Mouse (Mus musculus) kidney, embryonic 15.5 days (tissue): ENCODE results near the gene Olfr790. TPM values are rescaled to one million over a fixed set of nuclear protein-coding genes. Genes with fewer than 3 reads are reported as not detected.

Source experiments
- ATAC-seq: fragments of 200-750 bp; cut with Nextera tagmentation; replicated peaks from 2 replicates; pipeline ENCODE4 v1.8.0; 2017; ENCODE audit warnings: moderate TSS enrichment; ENCODE audit not compliant: low FRiP score
- H3K27ac ChIP-seq: fragments of 300-500 bp; sonication (generic); 2 replicates; pipeline ENCODE4 v1.5.1; 2015; ENCODE audit warnings: mild to moderate bottlenecking, inconsistent platforms
- H3K27me3 ChIP-seq: fragments of 300-500 bp; sonication (generic); 2 replicates; pipeline ENCODE4 v1.6.1; 2015; ENCODE audit warnings: inconsistent platforms
- H3K36me3 ChIP-seq: fragments of 300-500 bp; sonication (generic); 2 replicates; pipeline ENCODE4 v1.6.1; 2015; ENCODE audit warnings: inconsistent platforms
- H3K4me1 ChIP-seq: fragments of 300-500 bp; sonication (generic); 2 replicates; pipeline ENCODE4 v1.6.1; 2015; ENCODE audit warnings: inconsistent platforms
- H3K4me2 ChIP-seq: fragments of 300-500 bp; sonication (generic); 2 replicates; pipeline ENCODE4 v1.6.1; 2015; ENCODE audit warnings: moderate library complexity, mild to moderate bottlenecking, inconsistent platforms
- H3K4me3 ChIP-seq: fragments of 300-500 bp; sonication (generic); replicated peaks from 2 replicates; pipeline ENCODE4 v1.5.1; 2015; ENCODE audit warnings: mild to moderate bottlenecking, inconsistent platforms
- H3K9ac ChIP-seq: fragments of 300-500 bp; sonication (generic); 2 replicates; pipeline ENCODE4 v1.6.1; 2015; ENCODE audit warnings: mild to moderate bottlenecking, inconsistent platforms
- H3K9me3 ChIP-seq: fragments of 300-500 bp; sonication (generic); replicated peaks from 2 replicates; pipeline ENCODE4 v1.6.1; 2016; ENCODE audit warnings: inconsistent platforms
- WGBS: fragments of 180-500 bp; shearing (Covaris S2); methylation state at CpG from one replicate; pipeline ENCODE4 v1.1.7; 2015; ENCODE audit warnings: mixed read lengths; 5-methylcytosine and 5-hydroxymethylcytosine counted together
- polyA plus RNA-seq: library from polyadenylated mRNA; unstranded; fragments of >200 nt; fragmentation: Nextera tagmentation; extraction: Ambion mirVana; gene quantifications from 2 replicates; pipeline ENCODE4 v1.2.1, GENCODE M21; 2015

Gene Olfr790
- polyA plus RNA-seq = not detected in 2 replicates

DNA sequence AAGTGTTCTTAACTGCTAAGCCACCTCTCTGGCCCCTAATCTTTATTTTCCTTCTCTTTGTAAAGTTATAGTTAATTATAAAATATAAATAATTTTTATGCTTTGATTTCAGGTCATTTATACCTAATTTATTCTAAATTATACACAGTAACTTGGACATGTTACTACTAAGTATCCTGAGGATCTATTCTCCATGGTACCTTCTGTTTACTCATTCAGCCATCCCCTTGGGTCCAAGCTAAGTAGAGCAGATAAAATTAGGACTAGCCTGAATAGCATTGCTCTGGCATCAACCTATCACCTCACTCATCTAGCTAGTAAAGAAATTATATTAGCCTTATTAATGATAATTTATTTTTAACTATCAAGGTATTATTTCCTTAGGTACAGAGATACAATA is at the start of gene Olfr790:
TSS of gene Olfr790 (plus strand) at position 301 of the 400 bp plus-strand sequence.
- H3K27me3 ChIP-seq = no peaks in the 10 kb centered on the region
- H3K4me3 ChIP-seq = no peak within 1 kb of the TSS
- ATAC-seq = no peak
- H3K4me1 ChIP-seq = no peaks in the 10 kb centered on the region
- no peaks in the 10 kb centered on the region for H3K9me3 ChIP-seq
- H3K27ac ChIP-seq = no peak within 1 kb of the TSS
- H3K9ac ChIP-seq = no peak within 1 kb of the TSS
- no peaks in the 10 kb centered on the region for H3K36me3 ChIP-seq
- no peak within 1 kb of the TSS for H3K4me2 ChIP-seq

GRCm38 (mm10) chr10:129461562-129461961 is 36.7 kb upstream of the Olfr790 start, which contains the start of gene Olfr787:
Gene Olfr787, plus strand, starts transcription at chr10:129461862.
- H3K36me3 ChIP-seq = no peaks in the 10 kb centered on the region
- ATAC-seq = no peak

GRCm38 (mm10) chr10:129470698-129471097 is 27.6 kb upstream of the Olfr790 start, which contains the start of gene Olfr788:
Gene Olfr788, plus strand, starts transcription at chr10:129470998.
- Histone ChIP-seq H3K4me3 (no peak within 1 kb of the TSS), H3K4me1 (no peaks in the 10 kb centered on the region), H3K27ac (no peak within 1 kb of the TSS), H3K27me3 (no peaks in the 10 kb centered on the region), H3K4me2 (no peak within 1 kb of the TSS), H3K9me3 (no peaks in the 10 kb centered on the region), H3K9ac (no peak within 1 kb of the TSS), H3K36me3 (no peaks in the 10 kb centered on the region)
- no peak for ATAC-seq

More at GRCm38 (mm10) chr10:129461562-129461961, 36.7 kb upstream of the Olfr790 start, which contains the start of gene Olfr787:
- Histone ChIP-seq H3K4me2 (no peak within 1 kb of the TSS), H3K9me3 (no peaks in the 10 kb centered on the region), H3K4me1 (no peaks in the 10 kb centered on the region), H3K9ac (no peak within 1 kb of the TSS), H3K27me3 (no peaks in the 10 kb centered on the region), H3K4me3 (no peak within 1 kb of the TSS), H3K27ac (no peak within 1 kb of the TSS)
- 83% methylated on average over 3 of the region's 3 CpGs for WGBS

DNA sequence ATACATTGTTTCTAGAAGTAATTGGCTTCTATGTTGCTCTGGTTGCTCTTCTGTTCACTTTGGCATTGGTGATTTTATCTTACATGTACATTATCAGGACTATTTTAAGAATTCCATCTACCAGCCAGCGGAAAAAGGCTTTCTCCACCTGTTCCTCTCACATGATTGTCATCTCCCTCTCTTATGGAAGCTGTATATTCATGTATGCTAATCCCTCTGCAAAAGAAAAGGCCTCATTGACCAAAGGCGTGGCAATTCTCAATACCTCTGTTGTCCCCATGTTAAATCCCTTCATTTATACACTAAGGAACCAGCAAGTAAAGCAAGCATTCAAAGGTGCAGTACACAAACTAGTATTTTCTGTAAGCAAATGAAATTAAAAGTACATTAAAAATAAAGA is 25.0 kb upstream of the Olfr790 start:
- Histone ChIP-seq H3K9me3 (no peaks in the 10 kb centered on the region), H3K4me3 (no peak overlapping the region), H3K36me3 (no peaks in the 10 kb centered on the region), H3K9ac (no peak overlapping the region), H3K27ac (no peak overlapping the region), H3K4me2 (no peak overlapping the region), H3K27me3 (no peaks in the 10 kb centered on the region), H3K4me1 (no peaks in the 10 kb centered on the region)
- ATAC-seq = no peak
- 72% methylated on average over 2 of the region's 2 CpGs for WGBS

DNA sequence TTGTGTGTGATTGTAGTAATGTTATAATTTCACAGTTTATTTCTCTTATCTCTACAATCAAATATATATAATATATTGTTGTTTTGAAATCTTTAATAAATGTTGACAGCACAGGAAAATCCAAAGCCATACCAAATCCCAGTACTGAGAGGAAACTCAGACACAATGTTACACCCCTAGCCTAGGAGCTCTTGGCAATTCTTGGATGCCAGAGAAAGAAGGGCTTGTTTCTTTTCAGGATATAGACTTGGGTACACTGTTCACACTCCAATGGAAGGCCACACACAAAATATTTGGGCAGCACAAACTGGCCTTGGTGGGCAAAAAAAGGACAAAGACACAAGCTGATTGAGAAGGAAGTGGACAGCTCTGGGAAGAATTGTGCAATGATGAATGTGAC is 24.6 kb upstream of the Olfr790 start:
- Histone ChIP-seq H3K27ac (no peak overlapping the region), H3K36me3 (no peaks in the 10 kb centered on the region), H3K9ac (no peak overlapping the region), H3K27me3 (no peaks in the 10 kb centered on the region), H3K9me3 (no peaks in the 10 kb centered on the region), H3K4me3 (no peak overlapping the region), H3K4me2 (no peak overlapping the region), H3K4me1 (no peaks in the 10 kb centered on the region)
- ATAC-seq = no peak

DNA sequence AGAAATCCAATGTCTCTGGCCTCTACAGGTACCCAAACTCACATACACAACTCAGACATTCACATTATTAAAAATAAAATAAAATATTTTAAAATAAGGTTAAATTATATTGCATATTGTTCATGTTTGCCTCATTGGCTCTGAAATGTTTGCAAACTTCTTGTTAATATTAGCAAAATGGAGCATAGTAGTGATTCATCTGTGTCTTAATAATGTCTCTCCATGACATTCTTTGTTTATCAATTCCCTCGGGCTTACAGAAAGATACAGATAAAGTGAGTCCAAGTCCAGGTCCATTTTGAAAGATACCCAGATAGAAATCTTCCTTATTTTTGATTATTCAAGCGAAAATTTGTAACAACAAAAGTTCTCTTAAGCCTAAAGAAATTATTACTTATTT is 13.8 kb upstream of the Olfr790 start, which contains the start of gene Olfr789:
TSS of gene Olfr789 (plus strand) at position 301 of the 400 bp plus-strand sequence.
- no peak within 1 kb of the TSS for H3K4me2 ChIP-seq
- no peak within 1 kb of the TSS for H3K9ac ChIP-seq
- no peak for ATAC-seq
- no peaks in the 10 kb centered on the region for H3K36me3 ChIP-seq
- H3K4me3 ChIP-seq = no peak within 1 kb of the TSS
- no peaks in the 10 kb centered on the region for H3K4me1 ChIP-seq
- no peak within 1 kb of the TSS for H3K27ac ChIP-seq
- 77% methylated on average over 2 of the region's 2 CpGs for WGBS
- H3K27me3 ChIP-seq = no peaks in the 10 kb centered on the region
- no peaks in the 10 kb centered on the region for H3K9me3 ChIP-seq

DNA sequence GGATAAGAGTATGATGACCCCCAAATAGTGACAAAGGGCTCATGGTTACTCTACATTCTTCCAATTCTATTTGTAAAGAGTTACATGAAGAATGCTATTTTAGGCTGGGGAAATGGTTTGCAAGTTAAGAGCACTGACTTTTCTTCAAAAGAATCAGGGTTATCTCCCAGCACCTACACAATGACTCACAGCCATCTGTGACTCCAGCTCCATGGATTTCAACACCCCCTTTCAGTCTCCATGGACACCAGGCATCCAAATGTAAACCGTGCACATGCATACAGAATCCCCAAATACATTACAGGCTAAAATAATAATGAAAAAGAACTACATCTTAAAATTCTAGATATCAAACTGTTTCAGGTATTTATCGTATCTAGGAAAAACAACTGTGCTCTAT is 8.2 kb upstream of the Olfr790 start:
- Histone ChIP-seq H3K9ac (no peak overlapping the region), H3K36me3 (no peaks in the 10 kb centered on the region), H3K4me1 (no peaks in the 10 kb centered on the region), H3K27me3 (no peaks in the 10 kb centered on the region), H3K4me2 (no peak overlapping the region), H3K4me3 (no peak overlapping the region), H3K9me3 (no peaks in the 10 kb centered on the region), H3K27ac (no peak overlapping the region)
- no peak for ATAC-seq
- WGBS = 81% methylated on average over 2 of the region's 2 CpGs

DNA sequence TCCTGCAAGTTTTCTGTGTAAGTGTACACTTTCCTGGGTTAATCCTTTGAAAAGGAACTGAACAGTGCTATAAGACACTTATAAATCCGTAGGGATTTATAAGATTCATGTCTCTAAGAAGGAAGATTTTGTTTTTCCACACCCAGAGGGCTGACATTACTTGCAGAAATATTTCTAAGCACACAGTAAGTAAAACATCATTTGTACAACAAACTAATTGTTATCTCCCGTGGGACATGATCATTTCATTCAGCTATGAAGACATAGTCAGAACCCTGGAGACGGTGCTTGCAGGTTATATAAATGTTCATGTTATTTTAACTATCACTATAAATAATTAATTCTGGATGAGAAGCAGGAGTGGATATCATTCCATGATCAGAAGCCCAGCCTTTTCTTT is 23.2 kb downstream of the Olfr790 start, which contains the start of gene Olfr791:
TSS of gene Olfr791 (plus strand) at position 301 of the 400 bp plus-strand sequence.
- Histone ChIP-seq H3K9me3 (no peaks in the 10 kb centered on the region), H3K4me3 (no peak within 1 kb of the TSS), H3K27me3 (no peaks in the 10 kb centered on the region), H3K9ac (no peak within 1 kb of the TSS), H3K36me3 (no peaks in the 10 kb centered on the region), H3K4me2 (no peak within 1 kb of the TSS), H3K4me1 (no peaks in the 10 kb centered on the region), H3K27ac (no peak within 1 kb of the TSS)
- WGBS = 67% methylated on average over 3 of the region's 3 CpGs
- no peak for ATAC-seq

DNA sequence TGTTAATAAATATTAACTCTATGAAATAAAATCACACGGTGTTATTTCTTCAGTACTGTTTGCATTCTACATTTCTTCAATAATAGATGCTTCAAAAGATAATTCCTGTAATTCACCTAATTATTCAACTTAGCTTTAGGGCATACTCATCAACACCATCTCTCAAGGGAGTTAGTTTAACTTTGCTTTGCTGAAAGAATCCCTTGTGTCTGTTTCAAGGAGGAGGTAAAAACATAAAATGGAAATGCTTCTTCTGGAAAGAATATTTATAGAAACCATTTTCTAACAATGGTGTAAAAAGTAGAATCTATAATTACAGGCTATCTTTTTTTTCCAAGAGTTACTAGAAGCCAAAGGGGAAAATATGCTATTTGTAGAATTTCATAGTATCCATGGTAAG is 40.6 kb downstream of the Olfr790 start, which contains the start of gene Olfr792:
TSS of gene Olfr792 (plus strand) at position 301 of the 400 bp plus-strand sequence.
- Histone ChIP-seq H3K27me3 (no peaks in the 10 kb centered on the region), H3K36me3 (no peaks in the 10 kb centered on the region), H3K4me1 (no peaks in the 10 kb centered on the region), H3K9me3 (0 out of 2 replicates have a peak, but pooled peaks cover under 1% of the 10 kb centered on the region), H3K4me3 (no peak within 1 kb of the TSS), H3K4me2 (no peak within 1 kb of the TSS), H3K9ac (no peak within 1 kb of the TSS), H3K27ac (no peak within 1 kb of the TSS)
- no peak for ATAC-seq
- WGBS = 86% methylated on average over 1 of the region's 1 CpGs

DNA sequence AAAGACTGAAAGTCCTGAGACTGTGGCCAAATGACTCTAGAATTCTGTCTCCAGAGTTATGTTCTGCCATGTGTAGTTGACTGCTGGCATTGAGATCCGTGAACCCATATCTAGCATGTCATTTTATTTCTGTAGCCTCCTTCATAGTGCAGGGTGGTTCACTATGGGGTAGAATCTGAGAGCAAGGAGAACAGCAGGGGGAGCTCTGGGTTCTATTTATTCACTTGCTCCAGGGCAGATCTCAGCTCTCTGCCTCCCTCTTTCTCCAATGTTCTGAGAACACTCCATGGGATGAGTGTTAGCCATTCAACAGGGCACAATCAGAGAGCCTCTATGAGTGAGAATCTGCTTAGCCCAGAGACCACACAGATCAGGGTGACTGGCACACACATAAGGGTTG is 51.1 kb downstream of the Olfr790 start:
- 0 out of 2 replicates have a peak, but pooled peaks have one; percentile 54 for ATAC-seq
- peaks cover 2% of the 10 kb centered on the region; the same call in 1 of the 2 replicates for H3K9me3 ChIP-seq
- no peaks in the 10 kb centered on the region for H3K27me3 ChIP-seq
- no peak overlapping the region for H3K4me3 ChIP-seq
- no peaks in the 10 kb centered on the region for H3K36me3 ChIP-seq
- no peak overlapping the region for H3K4me2 ChIP-seq
- no peaks in the 10 kb centered on the region for H3K4me1 ChIP-seq
- 70% methylated on average over 1 of the region's 1 CpGs for WGBS
- no peak overlapping the region for H3K27ac ChIP-seq
- H3K9ac ChIP-seq = no peak overlapping the region

Other genes starting within 250 kb of the Olfr790 start
- gene Olfr776, start 239.4 kb upstream of the Olfr790 start, polyA plus RNA-seq = not detected in 2 replicates
- not detected in 2 replicates for gene Olfr777, start 227.0 kb upstream of the Olfr790 start, polyA plus RNA-seq
- not detected in 2 replicates for gene Olfr780, start 180.4 kb upstream of the Olfr790 start, polyA plus RNA-seq
- gene Olfr781, start 169.6 kb upstream of the Olfr790 start, polyA plus RNA-seq = not detected in 2 replicates
- gene Olfr782, start 149.6 kb upstream of the Olfr790 start, polyA plus RNA-seq = not detected in 2 replicates
- gene Olfr784, start 114.4 kb upstream of the Olfr790 start, polyA plus RNA-seq = 0.05 TPM in 2 replicates
- not detected in 2 replicates for gene Olfr785, start 93.1 kb upstream of the Olfr790 start, polyA plus RNA-seq
- gene Olfr786, start 71.2 kb upstream of the Olfr790 start, polyA plus RNA-seq = not detected in 2 replicates
- gene Olfr787, start 36.6 kb upstream of the Olfr790 start, polyA plus RNA-seq = not detected in 2 replicates
- gene Olfr788, start 27.5 kb upstream of the Olfr790 start, polyA plus RNA-seq = not detected in 2 replicates
- not detected in 2 replicates for gene Olfr789, start 13.7 kb upstream of the Olfr790 start, polyA plus RNA-seq
- not detected in 2 replicates for gene Olfr791, start 23.3 kb downstream of the Olfr790 start, polyA plus RNA-seq
- not detected in 2 replicates for gene Olfr792, start 40.7 kb downstream of the Olfr790 start, polyA plus RNA-seq
- gene Olfr794, start 69.2 kb downstream of the Olfr790 start, polyA plus RNA-seq = not detected in 2 replicates
- gene Olfr796, start 114.1 kb downstream of the Olfr790 start, polyA plus RNA-seq = not detected in 2 replicates
- not detected in 2 replicates for gene Olfr798, start 129.4 kb downstream of the Olfr790 start, polyA plus RNA-seq
- gene Olfr799, start 139.0 kb downstream of the Olfr790 start, polyA plus RNA-seq = not detected in 2 replicates
- not detected in 2 replicates for gene Olfr800, start 159.2 kb downstream of the Olfr790 start, polyA plus RNA-seq
- gene Olfr801, start 175.4 kb downstream of the Olfr790 start, polyA plus RNA-seq = not detected in 2 replicates
- gene Olfr802, start 189.7 kb downstream of the Olfr790 start, polyA plus RNA-seq = not detected in 2 replicates
- not detected in 2 replicates for gene Olfr803, start 195.8 kb downstream of the Olfr790 start, polyA plus RNA-seq
- not detected in 2 replicates for gene Olfr804, start 204.7 kb downstream of the Olfr790 start, polyA plus RNA-seq
- gene Olfr805, start 230.9 kb downstream of the Olfr790 start, polyA plus RNA-seq = not detected in 2 replicates
- not detected in 2 replicates for gene Olfr806, start 243.4 kb downstream of the Olfr790 start, polyA plus RNA-seq